Mouse (Mus musculus) megakaryocyte, embryonic 14.5 days (primary cell): ENCODE measurements around the gene Spag5. TPM values are rescaled to one million over a fixed set of nuclear protein-coding genes. Genes with fewer than 3 reads are reported as not detected.

Experiments used
- H3K27me3 ChIP-seq: replicated peaks from 2 replicates; pipeline ENCODE3; 2012; ENCODE audit warnings: inconsistent platforms
- H3K36me3 ChIP-seq: replicated peaks from 2 replicates; pipeline ENCODE3; 2012; ENCODE audit warnings: low read length, inconsistent platforms, mixed read lengths
- H3K4me1 ChIP-seq: 2 replicates; pipeline ENCODE4 v1.6.1; 2012; ENCODE audit warnings: inconsistent platforms
- H3K4me3 ChIP-seq: replicated peaks from 2 replicates; pipeline ENCODE3; 2012; ENCODE audit warnings: moderate library complexity, mild to moderate bottlenecking, inconsistent platforms
- H3K9me3 ChIP-seq: 2 replicates; pipeline ENCODE4 v1.6.1; 2012; ENCODE audit warnings: inconsistent platforms
- FLI1 ChIP-seq: IDR thresholded peaks from 2 replicates; pipeline ENCODE4 v1.6.1; 2012; ENCODE audit warnings: low read length, inconsistent platforms, mixed read lengths
- GATA1 ChIP-seq: IDR thresholded peaks from 3 replicates; pipeline ENCODE4 v1.6.1; 2012; ENCODE audit warnings: mixed read lengths, low read length, inconsistent platforms, borderline replicate concordance
- polyA plus RNA-seq: library from polyadenylated mRNA; stranded (reverse); fragments of >175 nt; gene quantifications from 2 replicates; pipeline ENCODE4 v1.2.3, GENCODE M21; 2012; ENCODE audit warnings: low replicate concordance; ENCODE audit not compliant: insufficient read depth

The Spag5 gene
- polyA plus RNA-seq, 1 experiment = 30.9 TPM

- TF ChIP-seq FLI1 (no peak), GATA1 (no peak)
- Histone ChIP-seq H3K36me3 (peaks cover 93% of the 10 kb centered on the region), H3K4me3 (no peak overlapping the region), H3K27me3 (no peaks in the 10 kb centered on the region), H3K4me1 (peaks cover 26% of the 10 kb centered on the region), H3K9me3 (peaks cover 4% of the 10 kb centered on the region; the same call in 1 of the 2 replicates)
Measured at GRCm38 (mm10) chr11:78337040-78337439, 35.7 kb downstream of the Spag5 start.

- TF ChIP-seq FLI1 (no peak), GATA1 (no peak)
- Histone ChIP-seq H3K36me3 (peaks cover 70% of the 10 kb centered on the region), H3K4me1 (peaks cover 52% of the 10 kb centered on the region), H3K27me3 (no peaks in the 10 kb centered on the region), H3K9me3 (no peaks in the 10 kb centered on the region), H3K4me3 (peak overlapping the region; percentile 46)
Measured at GRCm38 (mm10) chr11:78341702-78342101, 40.4 kb downstream of the Spag5 start.

DNA sequence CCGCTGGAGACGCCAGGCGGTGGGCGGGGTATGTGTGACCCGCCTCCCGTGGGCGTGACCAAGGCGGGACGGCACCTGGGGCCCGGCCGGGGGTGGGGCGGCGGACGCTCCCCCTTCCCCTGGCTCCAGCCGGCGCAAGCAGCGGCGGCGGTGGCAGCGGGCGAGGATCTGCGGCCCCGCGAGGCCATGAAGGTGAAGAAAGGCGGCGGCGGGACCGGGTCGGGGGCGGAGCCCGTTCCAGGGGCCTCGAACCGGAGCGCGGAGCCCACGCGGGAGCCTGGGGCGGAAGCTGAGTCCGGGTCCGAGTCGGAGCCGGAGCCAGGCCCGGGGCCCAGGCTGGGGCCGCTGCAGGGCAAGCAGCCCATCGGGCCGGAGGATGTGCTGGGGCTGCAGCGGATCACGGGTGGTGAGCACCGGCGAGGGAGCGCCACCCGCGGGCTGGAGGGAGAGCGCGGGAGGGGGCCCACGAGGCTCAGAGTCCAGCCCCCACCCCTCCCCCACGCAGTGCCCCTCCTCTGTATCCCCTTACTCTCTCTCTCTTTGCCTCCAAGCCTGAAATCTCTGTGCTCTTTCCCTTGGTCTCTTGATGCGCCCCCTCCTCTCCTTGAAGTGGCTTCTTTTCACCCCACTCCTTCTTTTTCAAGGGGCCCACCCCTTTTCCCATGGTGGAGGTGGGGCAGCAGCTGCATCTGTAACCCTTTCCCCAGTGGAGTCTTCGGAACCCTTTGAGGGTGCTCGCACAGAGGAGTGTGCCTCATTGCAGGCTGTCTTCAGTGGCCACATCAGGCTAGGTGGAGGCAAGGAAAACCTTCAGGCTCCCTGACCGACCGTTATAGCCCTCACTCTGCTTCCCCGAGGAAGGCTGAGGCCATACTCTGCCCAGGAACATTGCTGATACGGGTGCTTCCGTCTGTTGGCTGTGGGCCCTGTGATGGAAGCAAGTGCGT lies 42.3 kb downstream of the Spag5 start, which contains the start of gene Unc119:
Gene Unc119 (plus strand): TSS at position 102 of the 947 bp plus-strand sequence.
- TF ChIP-seq GATA1 = no peak
- TF ChIP-seq FLI1 = no peak
- Histone ChIP-seq H3K4me3 (peak within 1 kb of the TSS; percentile 98), H3K9me3 (no peaks in the 10 kb centered on the region), H3K27me3 (no peaks in the 10 kb centered on the region), H3K4me1 (peaks cover 71% of the 10 kb centered on the region), H3K36me3 (peaks cover 73% of the 10 kb centered on the region)

- H3K9me3 ChIP-seq = no peaks in the 10 kb centered on the region
- H3K36me3 ChIP-seq = peaks cover 73% of the 10 kb centered on the region
- H3K4me3 ChIP-seq = peak overlapping the region; percentile 98
- TF ChIP-seq GATA1 = no peak
- TF ChIP-seq FLI1 = no peak
- H3K27me3 ChIP-seq = no peaks in the 10 kb centered on the region
- peaks cover 79% of the 10 kb centered on the region for H3K4me1 ChIP-seq
Measured at GRCm38 (mm10) chr11:78344328-78344889, 43.1 kb downstream of the Spag5 start.

DNA sequence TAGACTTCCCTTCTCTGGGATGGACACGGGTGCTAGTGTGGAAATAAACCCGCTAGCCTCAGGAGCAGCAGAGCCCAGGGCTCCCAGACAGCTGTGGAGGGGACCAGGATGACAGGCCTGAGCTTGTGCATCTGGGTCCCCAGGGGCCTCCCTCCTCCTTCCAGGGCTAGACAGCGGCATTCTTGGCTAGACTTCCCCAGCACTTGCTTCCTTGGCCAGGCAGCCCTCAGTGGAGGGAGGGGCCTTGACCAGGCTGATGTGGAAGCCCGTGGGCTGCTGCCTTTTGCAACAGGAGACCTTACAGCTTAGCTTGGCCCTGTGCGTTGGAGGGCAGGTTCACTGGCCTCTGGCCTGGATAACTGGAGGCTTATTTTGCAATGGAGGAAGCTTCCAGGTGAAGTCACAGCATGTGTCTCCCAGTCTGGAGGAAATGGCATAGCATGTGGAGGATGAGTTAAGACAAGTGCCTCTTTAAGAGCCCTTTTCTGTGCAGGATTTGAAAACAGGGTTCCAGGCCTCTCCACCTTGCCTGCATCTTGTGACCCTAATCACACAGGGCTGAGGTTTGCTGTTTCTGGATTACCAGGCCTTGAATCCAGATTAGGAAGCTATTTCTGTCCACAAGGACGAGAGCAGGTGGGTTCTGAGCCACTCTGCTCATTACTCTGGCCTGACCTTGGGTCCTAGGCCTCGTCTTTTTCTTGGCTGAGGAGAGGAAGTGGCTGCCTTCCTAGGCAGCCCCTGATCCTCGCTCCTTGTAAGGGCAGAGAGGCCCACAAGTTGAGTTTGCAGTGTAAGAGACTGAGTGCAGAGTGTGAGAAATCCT lies 43.8 kb downstream of the Spag5 start:
- no peaks in the 10 kb centered on the region for H3K27me3 ChIP-seq
- peak overlapping the region; percentile 98 for H3K4me3 ChIP-seq
- peaks cover 86% of the 10 kb centered on the region for H3K4me1 ChIP-seq
- H3K9me3 ChIP-seq = no peaks in the 10 kb centered on the region
- H3K36me3 ChIP-seq = peaks cover 73% of the 10 kb centered on the region
- TF ChIP-seq GATA1 (no peak), FLI1 (no peak)

DNA sequence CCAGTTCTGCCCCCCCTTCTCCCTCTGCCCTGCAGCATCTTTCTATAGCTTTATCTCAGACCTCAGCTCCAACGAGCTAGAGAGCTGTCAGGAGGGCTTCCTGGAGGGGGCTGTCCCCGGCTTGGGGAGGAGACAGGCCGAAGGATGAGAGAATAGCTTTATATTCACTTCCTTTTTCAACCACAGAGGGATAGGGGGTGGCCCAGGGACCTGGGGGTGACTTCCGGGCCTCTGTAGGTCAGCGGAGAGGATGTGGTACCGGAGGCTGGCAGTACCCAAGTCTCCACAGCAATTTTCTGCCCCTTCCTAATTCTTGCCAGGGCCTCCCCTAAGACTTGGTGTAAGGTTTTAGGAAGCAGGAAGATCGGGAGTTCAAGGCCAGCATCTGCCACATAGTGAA lies 44.5 kb downstream of the Spag5 start:
- Histone ChIP-seq H3K9me3 (no peaks in the 10 kb centered on the region), H3K36me3 (peaks cover 70% of the 10 kb centered on the region), H3K27me3 (no peaks in the 10 kb centered on the region), H3K4me3 (peak overlapping the region; percentile 98), H3K4me1 (peaks cover 90% of the 10 kb centered on the region)
- TF ChIP-seq GATA1 (no peak), FLI1 (peak; percentile 81)

- Histone ChIP-seq H3K27me3 (no peaks in the 10 kb centered on the region), H3K4me1 (peaks cover 83% of the 10 kb centered on the region), H3K9me3 (no peaks in the 10 kb centered on the region), H3K36me3 (peaks cover 63% of the 10 kb centered on the region), H3K4me3 (peak overlapping the region; percentile 98)
- no peak for TF ChIP-seq GATA1
- TF ChIP-seq FLI1 = no peak
Measured at GRCm38 (mm10) chr11:78346326-78347069, 45.2 kb downstream of the Spag5 start.

DNA sequence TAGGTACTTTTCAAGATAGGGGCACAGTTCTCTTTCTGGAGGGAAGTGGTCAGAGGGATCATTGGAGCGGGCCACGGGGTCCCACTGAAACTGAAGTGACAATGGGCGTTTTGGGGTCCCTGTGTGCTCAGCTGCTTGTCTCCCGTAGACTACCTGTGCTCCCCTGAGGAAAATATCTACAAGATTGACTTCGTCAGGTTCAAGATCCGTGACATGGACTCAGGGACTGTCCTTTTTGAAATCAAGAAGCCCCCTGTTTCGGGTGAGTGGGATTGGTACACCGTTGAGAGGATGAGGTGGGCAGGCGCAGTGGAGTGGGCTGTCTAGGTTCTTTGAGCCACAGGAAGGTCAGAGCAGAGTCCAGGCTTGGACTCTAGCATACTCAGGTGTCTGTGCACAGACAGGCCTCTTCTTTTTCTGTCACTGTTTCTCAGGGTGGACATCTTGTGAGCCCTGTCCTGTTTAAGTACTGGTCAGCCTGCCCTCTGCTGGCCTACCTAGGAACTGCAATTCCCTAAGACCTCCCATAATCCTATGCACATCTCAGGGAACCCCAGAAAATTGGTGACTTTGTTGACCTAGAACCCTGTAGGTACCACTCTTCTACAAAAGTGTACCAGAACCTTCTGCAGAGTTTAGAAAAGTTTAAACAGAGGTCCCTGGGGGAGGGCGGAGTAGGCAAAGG lies 45.9 kb downstream of the Spag5 start:
- H3K4me1 ChIP-seq = peaks cover 76% of the 10 kb centered on the region
- H3K4me3 ChIP-seq = peak overlapping the region; percentile 98
- H3K27me3 ChIP-seq = no peaks in the 10 kb centered on the region
- H3K9me3 ChIP-seq = no peaks in the 10 kb centered on the region
- peaks cover 60% of the 10 kb centered on the region for H3K36me3 ChIP-seq
- TF ChIP-seq GATA1 (no peak), FLI1 (no peak)

GRCm38 (mm10) chr11:78347908-78348307 lies 46.6 kb downstream of the Spag5 start:
- TF ChIP-seq GATA1 (no peak), FLI1 (no peak)
- Histone ChIP-seq H3K36me3 (peaks cover 58% of the 10 kb centered on the region), H3K4me3 (no peak overlapping the region), H3K9me3 (no peaks in the 10 kb centered on the region), H3K4me1 (peaks cover 75% of the 10 kb centered on the region), H3K27me3 (no peaks in the 10 kb centered on the region)
